Mouse (Mus musculus): Measurements from ENCODE around the gene Simc1.

GRCm38 (mm10) chr13:54565201-54565581 is 61.6 kb downstream of the Simc1 start, which contains the start of gene 4833439L19Rik:
- TF ChIP-seq CTCF (IDR thresholded peaks at IDR 0.05; ENCODE audit: low read depth) (no peak), EP300 (optimal IDR thresholded peaks at IDR 0.05) (peak; percentile 96)
